Mouse (Mus musculus) gastrocnemius, postnatal 14 days (tissue): ENCODE results near the gene Anxa6. TPM values are rescaled to one million over a fixed set of nuclear protein-coding genes. Genes with fewer than 3 reads are reported as not detected.

Experiments
- DNase-seq: peaks from one replicate; pipeline ENCODE4 v3.0.0; 2021; ENCODE audit warnings: mixed read lengths
- intact Hi-C: fragments of 180-260 bp; cut with DNase I; formaldehyde crosslinking; loops from one replicate; pipeline ENCODE4 v1.15.1; 2025; ENCODE audit warnings: low total_unique reads
- long read RNA-seq, 2 experiments: library from polyadenylated mRNA; stranded (forward); transcript quantifications; one replicate each; pipeline ENCODE4 v2.0.0; 2021
- total RNA-seq, 2 experiments: library from RNA; stranded (reverse); gene quantifications; 2 replicates each; pipeline ENCODE4 v1.2.3; 2021

Gene Anxa6
- 100 to 1,000 TPM; 222 to 236 TPM for total RNA-seq
- long read RNA-seq, experiment 1, transcript Anxa6-201 (25 exons, 2,471 nt) = minor isoform, 59 of 297 reads
- long read RNA-seq, experiment 1, transcript Anxa6-202 (26 exons, 2,489 nt) = major isoform, 212 of 297 reads
- long read RNA-seq, experiment 1, partial matches to known transcripts = 19 of 297 reads
- long read RNA-seq, experiment 1, other reads (novel, unspliced or antisense) = 7 of 297 reads
- long read RNA-seq, experiment 2, transcript Anxa6-201 (25 exons, 2,471 nt) = minor isoform, 63 of 306 reads
- long read RNA-seq, experiment 2, transcript Anxa6-202 (26 exons, 2,489 nt) = major isoform, 211 of 306 reads
- long read RNA-seq, experiment 2, partial matches to known transcripts = 24 of 306 reads
- long read RNA-seq, experiment 2, other reads (novel, unspliced or antisense) = 8 of 306 reads

DNA sequence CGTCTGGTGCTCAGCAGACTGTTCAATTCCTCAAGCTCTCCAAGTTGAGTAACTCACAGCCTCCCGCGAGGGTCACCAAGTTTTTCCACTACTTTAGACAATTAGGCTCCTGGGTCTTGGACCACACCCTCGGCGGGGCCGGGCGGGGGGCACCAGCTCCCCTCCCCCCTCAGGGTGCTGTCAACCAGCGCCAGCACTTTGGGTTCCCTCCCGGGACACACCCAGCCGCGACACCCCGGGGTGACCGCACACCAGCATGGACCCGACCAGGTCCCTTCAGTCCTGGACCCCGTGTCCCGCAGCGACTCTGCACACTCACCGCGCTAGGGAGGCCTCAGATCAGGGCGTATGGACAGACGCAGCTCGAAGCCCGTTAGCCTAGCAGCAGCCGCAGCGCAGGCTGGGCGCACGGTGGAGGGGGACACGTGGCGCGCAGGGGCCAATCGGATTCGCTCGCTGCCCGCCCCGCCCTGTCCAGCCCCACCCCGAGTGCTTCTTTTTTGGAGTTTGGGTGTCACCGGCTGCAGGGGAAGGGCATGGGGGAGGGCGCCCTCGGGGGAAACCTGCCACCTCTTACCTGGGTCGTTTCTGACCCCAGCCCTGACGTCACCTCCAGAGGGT, at the start of gene Anxa6:
TSS of gene Anxa6 (minus strand) at position 406 of the 621 bp plus-strand sequence.
- intact Hi-C loops = no loop called here
- DNase-seq = peak; percentile 91

DNA sequence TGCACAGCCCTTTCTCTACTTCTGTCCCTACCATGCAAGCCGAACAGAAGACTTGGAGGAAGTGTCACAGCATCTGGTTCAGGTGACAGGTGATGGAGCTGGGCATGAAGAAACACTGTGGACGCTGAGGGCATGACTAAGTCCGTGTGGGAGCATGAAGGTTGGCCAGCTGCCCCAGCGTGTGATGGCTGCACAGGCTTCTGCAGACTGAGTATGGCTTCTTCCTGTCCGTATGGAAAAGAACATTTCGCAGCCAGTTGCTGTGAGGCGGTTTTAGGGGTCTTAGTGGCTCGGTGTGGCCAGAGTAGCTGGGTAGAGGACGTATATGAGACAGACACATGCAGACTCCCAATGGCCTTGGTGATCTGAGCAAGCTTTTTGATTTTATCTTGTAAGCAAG, 48.0 kb upstream of the Anxa6 start:
- DNase-seq = no peak
- intact Hi-C loops = loop anchor here (5.0 to 10.0 kb wide), 2 partner anchors 39 to 86 kb away; no protein-coding TSS in a partner anchor

DNA sequence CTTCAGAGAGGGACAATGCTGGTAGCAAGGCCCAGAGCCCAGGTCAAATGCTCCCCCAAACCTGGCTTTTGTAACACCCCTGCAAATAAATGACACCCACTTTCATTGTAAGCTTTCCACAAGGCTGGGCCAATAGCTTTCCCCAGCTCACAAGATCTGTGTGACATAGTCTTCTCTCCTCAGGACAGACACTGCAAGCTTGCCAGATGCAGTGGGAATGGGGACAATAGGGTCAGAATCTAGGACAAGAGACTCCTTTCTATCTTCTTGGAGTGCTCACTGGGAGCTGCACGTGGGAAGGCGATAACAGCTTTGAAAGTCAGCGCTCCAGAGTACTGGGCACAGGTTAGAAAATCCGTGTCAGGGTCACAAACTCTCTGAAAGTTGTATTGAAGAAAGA, 45.9 kb upstream of the Anxa6 start:
- intact Hi-C loops = no loop called here

GRCm38 (mm10) chr11:55078502-55078901, 45.3 kb upstream of the Anxa6 start:
- DNase-seq = no peak
- intact Hi-C loops = no loop called here

More for the DNA sequence above, 45.9 kb upstream of the Anxa6 start:
- no peak for DNase-seq

GRCm38 (mm10) chr11:55077331-55078231, 44.3 kb upstream of the Anxa6 start, which contains the start of gene Ccdc69:
Gene Ccdc69 (minus strand): TSS chr11:55078131.
- intact Hi-C loops = no loop called here

GRCm38 (mm10) chr11:55076234-55076633, 43.0 kb upstream of the Anxa6 start:
- intact Hi-C loops = no loop called here
- no peak for DNase-seq

More at GRCm38 (mm10) chr11:55077331-55078231, 44.3 kb upstream of the Anxa6 start, which contains the start of gene Ccdc69:
- DNase-seq = peak; percentile 66

GRCm38 (mm10) chr11:55075602-55076001, 42.4 kb upstream of the Anxa6 start:
- DNase-seq = peak; percentile 47
- intact Hi-C loops = no loop called here

GRCm38 (mm10) chr11:55073191-55073590, 39.9 kb upstream of the Anxa6 start:
- peak; percentile 29 for DNase-seq
- intact Hi-C loops = no loop called here

GRCm38 (mm10) chr11:55072467-55072866, 39.2 kb upstream of the Anxa6 start:
- intact Hi-C loops = no loop called here
- DNase-seq = no peak

GRCm38 (mm10) chr11:55071344-55071743, 38.1 kb upstream of the Anxa6 start:
- intact Hi-C loops = no loop called here
- DNase-seq = no peak

DNA sequence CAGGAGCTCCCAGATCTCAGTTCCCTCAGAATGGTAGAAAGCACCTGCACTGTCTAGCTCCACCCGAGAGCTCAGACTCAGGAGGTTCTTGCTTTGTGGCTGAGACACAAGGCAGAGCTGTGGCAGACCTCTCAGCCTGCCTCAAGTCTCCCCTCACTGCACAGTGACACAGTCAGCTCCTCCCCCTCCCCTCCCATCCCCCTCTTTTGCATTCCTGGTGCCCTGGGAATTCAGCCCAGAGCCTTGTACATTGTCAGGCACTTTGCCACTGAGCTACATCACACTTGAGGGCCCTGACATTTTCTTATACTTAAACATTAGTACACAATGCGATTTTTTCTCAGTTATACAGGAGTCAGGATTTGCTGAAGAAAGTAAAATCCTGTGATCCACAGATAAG, 35.8 kb upstream of the Anxa6 start:
- no peak for DNase-seq
- intact Hi-C loops = no loop called here

DNA sequence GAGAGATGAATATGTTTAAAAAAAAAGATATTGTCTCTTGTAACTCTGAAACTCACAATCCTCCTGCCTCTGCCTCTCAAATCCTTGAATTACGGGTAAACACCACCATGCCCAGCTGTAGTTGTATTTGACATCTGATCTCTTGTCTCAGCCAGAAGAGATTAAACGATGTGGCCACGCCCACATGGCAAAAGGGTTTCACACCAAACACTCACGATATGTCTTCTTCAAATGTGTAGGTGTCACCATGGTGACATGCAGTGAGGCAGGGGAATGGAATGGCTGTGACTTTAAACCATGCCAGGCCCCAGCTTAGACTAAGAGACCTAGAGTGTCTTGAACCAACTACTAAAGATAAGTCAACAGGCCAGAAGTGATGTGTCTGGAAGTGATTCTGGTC, 33.7 kb upstream of the Anxa6 start:
- DNase-seq = no peak
- intact Hi-C loops = no loop called here

DNA sequence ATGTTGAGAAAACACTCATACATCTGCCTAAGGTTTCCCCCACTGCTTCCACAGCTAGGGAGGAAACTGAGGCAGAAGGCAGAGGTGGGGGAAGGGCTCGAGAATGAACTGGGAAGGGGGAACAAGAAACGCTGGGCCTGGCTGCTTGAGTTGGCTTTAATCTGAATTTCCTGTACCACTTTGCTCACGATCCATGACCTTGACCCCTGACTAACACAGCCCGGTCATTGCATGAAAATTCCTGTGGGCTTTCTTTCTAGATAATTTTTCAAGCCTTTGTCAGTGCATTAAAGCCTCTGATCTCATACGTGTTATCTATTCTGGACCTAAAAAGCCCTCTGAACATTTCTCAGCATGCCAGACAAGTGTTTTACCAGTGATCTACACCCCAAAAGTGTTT, 29.6 kb upstream of the Anxa6 start:
- DNase-seq = no peak
- intact Hi-C loops = no loop called here

- DNase-seq = peak; percentile 22
- intact Hi-C loops = no loop called here
Observed at GRCm38 (mm10) chr11:55060802-55061201, 27.6 kb upstream of the Anxa6 start.

DNA sequence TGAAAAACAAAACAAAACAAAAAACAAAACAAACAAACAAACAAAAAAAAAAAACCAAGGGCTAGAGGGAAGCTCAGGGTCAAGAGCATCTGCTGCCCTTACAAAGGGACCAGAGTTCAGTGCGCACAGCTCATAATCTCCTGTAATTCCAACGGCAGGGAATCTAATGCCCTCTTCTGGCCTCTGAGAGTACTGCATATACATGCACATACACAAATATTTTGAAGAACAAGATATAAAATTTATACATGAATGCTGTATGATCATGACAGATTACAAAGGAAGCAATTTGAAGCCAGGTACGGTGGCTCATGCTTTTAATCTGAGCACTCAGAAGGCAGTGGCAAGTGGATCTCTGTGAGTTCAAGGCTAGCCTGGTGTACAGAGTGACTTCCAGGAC, 24.3 kb upstream of the Anxa6 start:
- intact Hi-C loops = no loop called here
- DNase-seq = no peak

GRCm38 (mm10) chr11:55050837-55051510, 17.7 kb upstream of the Anxa6 start:
- intact Hi-C loops = no loop called here

GRCm38 (mm10) chr11:55046600-55046999, 13.4 kb upstream of the Anxa6 start:
- DNase-seq = peak; percentile 64
- intact Hi-C loops = no loop called here

More at GRCm38 (mm10) chr11:55050837-55051510, 17.7 kb upstream of the Anxa6 start:
- no peak for DNase-seq

DNA sequence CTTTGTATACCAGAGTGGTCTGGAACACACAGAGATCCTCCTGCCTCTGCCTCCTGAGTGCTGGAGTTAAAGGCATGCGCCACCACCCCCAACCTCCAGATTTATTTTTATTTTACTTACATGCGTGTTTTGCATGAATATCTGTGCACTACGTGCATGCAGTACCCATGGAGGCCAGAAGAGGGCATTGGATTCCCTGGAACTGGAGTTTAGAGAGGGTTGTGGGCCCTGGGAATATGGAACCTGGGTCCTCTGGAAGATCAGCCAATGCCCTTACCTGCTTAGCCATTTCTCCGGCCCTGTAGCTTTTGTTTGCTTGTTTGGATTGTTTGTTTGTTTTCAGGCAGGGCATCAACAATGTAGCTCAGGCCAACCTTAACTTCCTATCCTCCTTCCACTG, 8.1 kb upstream of the Anxa6 start:
- intact Hi-C loops = loop anchor here (5.0 kb wide), 1 partner anchor 41 kb away; no protein-coding TSS in a partner anchor
- no peak for DNase-seq

DNA sequence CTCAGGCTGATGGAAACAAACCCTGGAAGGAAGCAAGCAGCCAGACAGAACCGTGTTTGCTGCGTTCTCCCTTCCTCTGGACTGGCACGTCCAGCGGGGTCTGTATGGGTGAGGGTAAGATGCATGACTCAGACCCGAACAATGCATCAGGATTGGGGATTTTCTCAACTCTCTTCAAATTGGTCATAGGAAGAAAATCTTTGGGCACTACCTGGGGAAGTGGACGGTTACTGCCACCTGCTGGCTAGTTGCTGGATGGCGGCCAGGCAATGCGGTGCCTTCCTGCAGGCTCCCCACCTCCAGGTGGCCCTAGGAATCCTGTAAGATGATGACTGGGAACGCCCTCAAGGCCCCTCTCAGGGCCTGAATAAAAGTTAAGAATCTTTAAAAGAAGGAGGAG, 6.3 kb upstream of the Anxa6 start:
- DNase-seq = peak; percentile 85
- intact Hi-C loops = no loop called here
